17 mouse cellular contexts compared by ENCODE assay signal in genomic region chr17:5329478-5329877, GRCm38 (mm10).
"Had no signal": no experiment of that assay in that cellular context is flagged by ENCODE, and none has a peak within 500 bp of the region (broad histone marks: within the 10 kb centered on the region; RNA-seq: fewer than 3 reads in every experiment).

No protein-coding gene starts in this region.

- DNase-seq: kidney, adult 2 months; kidney, postnatal 25 days; left cerebral cortex, postnatal 4 days; liver, postnatal 0 days; lung, embryonic 14.5 days; midbrain, embryonic 14.5 days; right cerebral cortex, postnatal 25 days; spleen, adult 18-20 months; thymus, adult 18-20 months; thymus, postnatal 36 days had no signal

- H3K27ac ChIP-seq: kidney, postnatal 0 days; limb, embryonic 12.5 days; limb, embryonic 15.5 days; liver, embryonic 14.5 days; stomach, embryonic 15.5 days had no signal

- H3K4me3 ChIP-seq: limb, embryonic 12.5 days; limb, embryonic 15.5 days; stomach, embryonic 15.5 days had no signal

- ATAC-seq: intestine, postnatal 0 days; liver, postnatal 0 days; lung, postnatal 0 days had no signal
